Mouse (Mus musculus) adrenal gland, postnatal 36 days (tissue): ENCODE data around the gene Pms1. TPM values are rescaled to one million over a fixed set of nuclear protein-coding genes. Genes with fewer than 3 reads are reported as not detected.

ENCODE experiments used
- DNase-seq, 2 experiments: peaks; one replicate each; pipeline ENCODE4 v3.0.0; 2021; ENCODE audit warnings: mixed read lengths in 1 of 2
- total RNA-seq, 2 experiments: library from RNA; stranded (reverse); gene quantifications; 2 replicates each; pipeline ENCODE4 v1.2.3; 2021

Gene Pms1
- total RNA-seq, 2 experiments from 2014 or later: 6.0 to 6.2 TPM

- DNase-seq: no peak
Measured at GRCm38 (mm10) chr1:53201630-53202199, 95.1 kb downstream of the Pms1 start.

GRCm38 (mm10) chr1:53194536-53194935 lies 102.3 kb downstream of the Pms1 start:
- DNase-seq: no peak

- DNase-seq: no peak
Measured at GRCm38 (mm10) chr1:53191234-53191633, 105.6 kb downstream of the Pms1 start.

- DNase-seq: no peak
Measured at GRCm38 (mm10) chr1:53189620-53190019, 107.2 kb downstream of the Pms1 start.

GRCm38 (mm10) chr1:53187536-53187935 lies 109.3 kb downstream of the Pms1 start, which contains the start of gene 1700019A02Rik:
1700019A02Rik (minus strand) TSS chr1:53187636.
- no peak for DNase-seq

- DNase-seq: no peak
Measured at GRCm38 (mm10) chr1:53186301-53186700, 110.5 kb downstream of the Pms1 start.

GRCm38 (mm10) chr1:53157715-53158114 lies 139.1 kb downstream of the Pms1 start:
- DNase-seq: no peak

Other genes starting within 250 kb of the Pms1 start
- gene Mstn, start 235.4 kb downstream of the Pms1 start, total RNA-seq: not detected
- not detected for gene 1700019A02Rik, start 109.4 kb downstream of the Pms1 start, total RNA-seq
- gene Ormdl1, start 77 bp upstream of the Pms1 start, total RNA-seq: 10 to 100 TPM; 13.9 to 20.6 TPM
- gene Gm28778, start 93 bp upstream of the Pms1 start, total RNA-seq: not detected
- gene Osgepl1, start 16.6 kb upstream of the Pms1 start, total RNA-seq: 10 to 100 TPM; 14.3 to 21.9 TPM
- gene Asdurf, start 55.6 kb upstream of the Pms1 start, total RNA-seq: 1 to 10 TPM in 1 of 2 experiments, not detected in 1; 3.7 TPM
- under 1 TPM in 1 of 2 experiments, not detected in 1; 0.20 TPM for gene Gm28551, start 55.6 kb upstream of the Pms1 start, total RNA-seq
- 10 to 100 TPM; 24.4 to 31.2 TPM for gene Asnsd1, start 55.7 kb upstream of the Pms1 start, total RNA-seq